Mouse (Mus musculus): ENCODE data around the gene Atp2c1. TPM values are rescaled to one million over a fixed set of nuclear protein-coding genes. Genes with fewer than 3 reads are reported as not detected.

Gene Atp2c1
- polyA plus RNA-seq, 1 experiment from 2014 or later: 56.0 TPM

DNA sequence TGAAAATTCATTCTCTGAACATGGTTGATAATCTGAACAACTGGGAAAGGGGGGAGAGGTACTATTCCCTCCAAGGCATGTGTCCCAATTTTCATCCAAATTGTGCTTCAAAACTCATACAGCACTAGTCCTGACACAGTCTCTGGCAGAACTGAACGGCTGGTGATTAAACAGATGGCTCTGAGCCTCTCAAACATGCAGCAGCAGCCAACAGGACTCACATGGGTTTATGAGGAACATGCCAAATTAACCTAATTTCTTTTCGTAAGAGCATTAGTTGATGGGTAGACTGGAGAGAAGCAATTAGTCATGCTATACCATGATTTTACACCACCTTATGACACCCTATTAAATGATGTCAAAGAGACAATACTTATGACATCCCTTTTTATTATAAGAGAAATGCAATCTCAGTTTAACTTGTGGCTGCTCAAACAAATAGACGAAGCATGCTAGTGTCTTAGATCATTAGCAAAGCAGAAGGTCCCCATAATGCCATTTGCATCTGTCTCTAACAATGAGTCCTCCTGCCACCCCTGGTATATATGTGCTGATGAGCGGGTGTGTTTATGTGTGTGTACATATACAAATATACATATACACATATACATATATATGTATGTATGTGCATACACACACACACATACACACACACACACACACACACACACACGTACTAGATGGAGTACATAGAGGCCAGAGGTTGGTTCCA lies 163.4 kb downstream of the Atp2c1 start:
- DNase-seq (ENCODE audit: low spot score) (no peak), ATAC-seq (replicated peaks; ENCODE audit: low FRiP score, low read depth) (no peak)
- H3K4me1 ChIP-seq (replicated peaks; ENCODE audit: insufficient read depth, low read length): no peaks in the 10 kb centered on the region
- no peak overlapping the region for H3K4me2 ChIP-seq (ENCODE audit: low read length)
- no peak for TF ChIP-seq CTCF (IDR thresholded peaks at IDR 0.05; ENCODE audit: low read depth)
- H3K9me3 ChIP-seq (replicated peaks; ENCODE audit: low read length): no peaks in the 10 kb centered on the region
- H3K9ac ChIP-seq (ENCODE audit: low read depth, low read length): no peak overlapping the region
- H3K36me3 ChIP-seq (ENCODE audit: insufficient read depth, low read length): no peaks in the 10 kb centered on the region
- H3K27ac ChIP-seq: no peak overlapping the region
- no peaks in the 10 kb centered on the region for H3K27me3 ChIP-seq (ENCODE audit: insufficient read depth, low read length)
- no peak overlapping the region for H3K4me3 ChIP-seq (replicated peaks; ENCODE audit: low read depth, low read length)
- 84% methylated on average over 5 of the region's 5 CpGs for WGBS

DNA sequence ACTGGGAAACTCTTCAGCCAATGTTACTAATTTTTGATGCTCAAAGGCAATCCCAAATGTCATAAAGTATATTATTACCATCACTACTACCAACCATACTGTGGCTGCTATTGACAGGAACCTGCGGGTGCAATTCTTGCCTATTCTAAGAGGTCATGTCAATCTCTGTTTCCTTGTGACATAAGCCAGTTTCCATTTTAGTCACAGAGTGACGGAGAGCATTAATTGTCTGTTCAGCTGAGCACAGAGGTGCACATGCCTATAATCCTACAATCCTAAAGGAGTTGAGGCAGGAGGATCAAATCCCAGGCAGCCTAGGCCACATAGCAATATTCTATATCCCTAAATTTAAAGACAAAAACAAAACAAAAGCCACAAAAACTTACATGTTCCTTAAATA lies 164.9 kb downstream of the Atp2c1 start:
- 79% methylated on average over 2 of the region's 2 CpGs for WGBS
- Histone ChIP-seq H3K4me2 (ENCODE audit: low read length) (no peak overlapping the region), H3K4me3 (replicated peaks; ENCODE audit: low read depth, low read length) (no peak overlapping the region), H3K36me3 (ENCODE audit: insufficient read depth, low read length) (no peaks in the 10 kb centered on the region), H3K27me3 (ENCODE audit: insufficient read depth, low read length) (no peaks in the 10 kb centered on the region), H3K4me1 (replicated peaks; ENCODE audit: insufficient read depth, low read length) (no peaks in the 10 kb centered on the region), H3K27ac (no peak overlapping the region), H3K9me3 (replicated peaks; ENCODE audit: low read length) (no peaks in the 10 kb centered on the region), H3K9ac (ENCODE audit: low read depth, low read length) (no peak overlapping the region)
- no peak for TF ChIP-seq CTCF (IDR thresholded peaks at IDR 0.05; ENCODE audit: low read depth)
- DNase-seq (ENCODE audit: low spot score) (no peak), ATAC-seq (replicated peaks; ENCODE audit: low FRiP score, low read depth) (no peak)

Other genes with a start within 250 kb of the Atp2c1 start
- 14.0 and 15.5 TPM in 2 replicates for gene Aste1, start 131.9 kb downstream of the Atp2c1 start, polyA plus RNA-seq (2015; fragmentation: Nextera tagmentation; extraction: Ambion mirVana)
- 0.78 and 0.95 TPM in 2 replicates for gene Nek11, start 131.8 kb downstream of the Atp2c1 start, polyA plus RNA-seq (2015; fragmentation: Nextera tagmentation; extraction: Ambion mirVana)
- 16.0 and 18.0 TPM in 2 replicates for gene Pik3r4, start 115.7 kb upstream of the Atp2c1 start, polyA plus RNA-seq (2015; fragmentation: Nextera tagmentation; extraction: Ambion mirVana)